Mouse (Mus musculus) leukemia stem cell, adult 10-12 weeks (primary cell): ENCODE measurements around the gene Smc6. TPM values are rescaled to one million over a fixed set of nuclear protein-coding genes. Genes with fewer than 3 reads are reported as not detected.

Source experiments
- polyA plus RNA-seq: library from polyadenylated mRNA; stranded (reverse); fragments of >175 nt; gene quantifications from 2 replicates; pipeline ENCODE4 v1.2.3, GENCODE M21; 2012; ENCODE audit warnings: low replicate concordance

The Smc6 gene
- polyA plus RNA-seq = 43.7 and 74.5 TPM in 2 replicates

GRCm38 (mm10) chr12:11265382-11266281 is at the start of gene Smc6, which contains the start of gene Gen1:
TSS of gene Smc6 (plus strand) at chr12:11265886.
TSS of gene Gen1 (minus strand) at chr12:11265801.

Other genes with a start within 250 kb of the Smc6 start
- gene Kcns3, start 114.8 kb upstream of the Smc6 start, polyA plus RNA-seq = not detected in 2 replicates
- 0.55 TPM in 1 of 2 replicates, not detected in the other for gene Msgn1, start 56.9 kb upstream of the Smc6 start, polyA plus RNA-seq
- gene Gen1, start 85 bp upstream of the Smc6 start, polyA plus RNA-seq = 0.35 and 1.8 TPM in 2 replicates
- not detected in 2 replicates for gene Vsnl1, start 170.7 kb downstream of the Smc6 start, polyA plus RNA-seq
- not detected in 2 replicates for gene Rad51ap2, start 190.2 kb downstream of the Smc6 start, polyA plus RNA-seq